Mouse (Mus musculus): ENCODE measurements around the gene Pcdh7. TPM values are rescaled to one million over a fixed set of nuclear protein-coding genes. Genes with fewer than 3 reads are reported as not detected.

The Pcdh7 gene
- total and polyA plus RNA-seq, 2 experiments: 0.32 to 1.5 TPM

GRCm38 (mm10) chr5:57821099-57821498 lies 103.3 kb downstream of the Pcdh7 start:
- Histone ChIP-seq H3K27me3 (ENCODE audit: control insufficient read depth, insufficient read depth, low read length) (no peaks in the 10 kb centered on the region), H3K4me1 (ENCODE audit: control insufficient read depth, insufficient read depth, low read length) (no peaks in the 10 kb centered on the region), H3K36me3 (ENCODE audit: control insufficient read depth, insufficient read depth, low read length) (no peaks in the 10 kb centered on the region), H3K79me2 (ENCODE audit: control insufficient read depth, insufficient read depth, low read length) (no peaks in the 10 kb centered on the region), H3K9ac (ENCODE audit: low read depth, low read length) (no peak overlapping the region), H3K4me3 (ENCODE audit: insufficient read depth, low read depth, low read length) (no peak overlapping the region), H3K27ac (replicated peaks; ENCODE audit: insufficient read depth, low read depth, low read length) (no peak overlapping the region)
- 87% methylated on average over 8 of the region's 8 CpGs for WGBS
- TF ChIP-seq CTCF (IDR thresholded peaks at IDR 0.05; ENCODE audit: low read depth, low read length): no peak
- no peak for TF ChIP-seq POLR2A (IDR thresholded peaks at IDR 0.05; ENCODE audit: extremely low read depth, insufficient read depth, low read length)
- no peak for DNase-seq (ENCODE audit: extremely low read depth, low read depth, low spot score)

DNA sequence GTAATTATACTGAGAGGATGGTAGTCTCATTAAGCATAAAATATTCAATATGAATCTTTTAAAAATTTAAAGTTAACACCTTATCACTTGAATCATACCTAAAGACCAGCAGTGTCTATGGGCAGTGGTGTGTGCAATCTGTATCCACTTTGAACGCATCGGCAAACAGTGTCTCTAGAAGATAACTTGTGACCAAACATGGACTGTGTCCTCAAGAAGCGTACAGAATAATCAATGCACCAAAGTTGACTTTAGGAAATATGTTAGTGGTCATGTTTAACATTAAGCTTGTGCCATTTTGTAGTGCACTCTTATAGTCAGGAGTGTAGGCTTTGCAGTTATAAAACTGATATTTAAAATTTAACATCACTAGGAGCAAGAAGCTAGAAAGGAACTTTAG lies 110.7 kb downstream of the Pcdh7 start:
- H3K4me3 ChIP-seq (ENCODE audit: insufficient read depth, low read depth, low read length): no peak overlapping the region
- H3K9ac ChIP-seq (ENCODE audit: low read depth, low read length): no peak overlapping the region
- DNase-seq (ENCODE audit: extremely low read depth, low read depth, low spot score): no peak
- H3K36me3 ChIP-seq (ENCODE audit: control insufficient read depth, insufficient read depth, low read length): no peaks in the 10 kb centered on the region
- H3K27me3 ChIP-seq (ENCODE audit: control insufficient read depth, insufficient read depth, low read length): no peaks in the 10 kb centered on the region
- H3K4me1 ChIP-seq (ENCODE audit: control insufficient read depth, insufficient read depth, low read length): no peaks in the 10 kb centered on the region
- no peaks in the 10 kb centered on the region for H3K79me2 ChIP-seq (ENCODE audit: control insufficient read depth, insufficient read depth, low read length)
- 22% methylated on average over 3 of the region's 3 CpGs for WGBS
- H3K27ac ChIP-seq (replicated peaks; ENCODE audit: insufficient read depth, low read depth, low read length): no peak overlapping the region
- no peak for TF ChIP-seq POLR2A (IDR thresholded peaks at IDR 0.05; ENCODE audit: extremely low read depth, insufficient read depth, low read length)
- TF ChIP-seq CTCF (IDR thresholded peaks at IDR 0.05; ENCODE audit: low read depth, low read length): no peak

DNA sequence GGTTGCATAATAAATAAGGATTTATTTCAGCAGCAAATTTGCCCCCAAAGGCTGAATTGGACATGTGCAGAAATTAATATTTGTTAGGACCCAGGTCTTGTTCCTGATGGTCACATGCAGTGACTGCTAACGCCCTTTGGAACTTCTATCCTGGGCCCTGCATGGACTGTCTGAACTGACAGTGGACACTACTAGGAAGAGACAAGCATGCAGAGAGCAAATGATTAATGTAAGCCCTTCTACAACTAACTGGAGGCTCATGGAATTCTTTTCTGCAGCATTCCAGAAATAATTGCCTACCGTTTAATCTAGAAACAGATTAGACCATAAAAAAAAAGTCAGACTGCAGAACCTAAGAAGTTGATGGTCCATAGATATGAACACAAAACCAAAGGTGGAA lies 119.4 kb downstream of the Pcdh7 start:
- Histone ChIP-seq H3K27ac (replicated peaks; ENCODE audit: insufficient read depth, low read depth, low read length) (no peak overlapping the region), H3K9ac (ENCODE audit: low read depth, low read length) (no peak overlapping the region), H3K36me3 (ENCODE audit: control insufficient read depth, insufficient read depth, low read length) (no peaks in the 10 kb centered on the region), H3K4me3 (ENCODE audit: insufficient read depth, low read depth, low read length) (no peak overlapping the region), H3K27me3 (ENCODE audit: control insufficient read depth, insufficient read depth, low read length) (no peaks in the 10 kb centered on the region), H3K4me1 (ENCODE audit: control insufficient read depth, insufficient read depth, low read length) (no peaks in the 10 kb centered on the region), H3K79me2 (ENCODE audit: control insufficient read depth, insufficient read depth, low read length) (no peaks in the 10 kb centered on the region)
- no peak for TF ChIP-seq CTCF (IDR thresholded peaks at IDR 0.05; ENCODE audit: low read depth, low read length)
- WGBS: 42% methylated on average over 2 of the region's 2 CpGs
- DNase-seq (ENCODE audit: extremely low read depth, low read depth, low spot score): no peak

DNA sequence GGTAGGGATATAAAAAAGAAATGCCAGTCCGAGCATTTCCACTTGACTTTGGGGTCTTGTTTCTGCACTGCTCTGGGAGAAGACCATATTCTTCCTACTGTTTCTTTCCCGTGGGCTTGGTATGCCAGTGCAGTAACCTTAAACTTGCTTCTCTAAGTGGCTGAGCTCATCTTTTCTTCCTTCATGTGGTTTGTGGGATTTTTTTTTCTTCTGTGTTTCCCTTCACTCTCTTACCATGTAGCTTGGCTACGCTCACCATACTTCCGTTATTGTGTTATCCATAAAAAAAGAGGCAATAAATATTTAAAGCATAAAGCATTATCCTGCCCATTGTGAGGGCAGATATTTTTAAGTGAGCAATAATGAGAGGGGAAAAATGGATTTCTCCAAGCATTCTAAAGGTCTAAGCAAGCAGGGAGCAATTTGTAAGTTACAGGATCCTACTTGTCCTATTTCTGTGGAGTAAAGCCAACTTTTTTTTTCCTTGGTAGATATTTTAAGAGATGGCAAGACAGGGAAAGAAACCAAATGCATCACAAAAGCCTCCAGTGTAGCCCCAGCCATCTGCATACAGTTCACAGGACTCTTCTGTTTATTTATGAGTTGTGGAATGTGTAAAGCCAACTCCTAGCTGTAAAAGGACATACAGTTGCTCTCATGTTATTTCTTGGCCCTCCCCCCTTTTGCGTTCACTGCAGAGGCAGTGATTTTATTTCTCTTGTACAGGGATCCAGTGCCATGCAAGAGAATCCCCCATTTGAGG lies 123.8 kb downstream of the Pcdh7 start:
- H3K36me3 ChIP-seq (ENCODE audit: control insufficient read depth, insufficient read depth, low read length): no peaks in the 10 kb centered on the region
- H3K4me3 ChIP-seq (ENCODE audit: insufficient read depth, low read depth, low read length): no peak overlapping the region
- TF ChIP-seq CTCF (IDR thresholded peaks at IDR 0.05; ENCODE audit: low read depth, low read length): no peak
- no peak for TF ChIP-seq POLR2A (IDR thresholded peaks at IDR 0.05; ENCODE audit: extremely low read depth, insufficient read depth, low read length)
- no peaks in the 10 kb centered on the region for H3K27me3 ChIP-seq (ENCODE audit: control insufficient read depth, insufficient read depth, low read length)
- no peaks in the 10 kb centered on the region for H3K79me2 ChIP-seq (ENCODE audit: control insufficient read depth, insufficient read depth, low read length)
- DNase-seq (ENCODE audit: extremely low read depth, low read depth, low spot score): no peak
- H3K4me1 ChIP-seq (ENCODE audit: control insufficient read depth, insufficient read depth, low read length): no peaks in the 10 kb centered on the region
- H3K9ac ChIP-seq (ENCODE audit: low read depth, low read length): no peak overlapping the region
- WGBS: 83% methylated on average over 5 of the region's 5 CpGs
- no peak overlapping the region for H3K27ac ChIP-seq (replicated peaks; ENCODE audit: insufficient read depth, low read depth, low read length)

DNA sequence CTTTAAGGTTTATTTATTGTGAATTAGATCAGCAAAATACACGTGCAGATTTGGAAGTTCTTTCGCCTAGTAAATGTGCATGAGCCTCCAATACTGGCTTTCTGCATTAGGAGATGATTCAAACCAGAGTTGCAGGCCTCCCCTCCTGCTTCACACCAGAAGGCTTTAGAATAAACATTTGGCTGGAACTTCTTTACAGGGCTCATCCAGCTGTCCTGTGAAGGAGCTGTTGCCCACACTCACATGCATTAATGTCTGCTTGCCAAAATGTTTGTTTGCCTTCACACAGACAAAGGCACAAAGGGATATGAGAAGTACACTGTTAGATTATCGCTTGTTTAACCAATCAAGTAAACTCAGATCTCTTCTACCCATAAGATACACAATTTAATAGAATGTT lies 129.7 kb downstream of the Pcdh7 start:
- H3K4me3 ChIP-seq (ENCODE audit: insufficient read depth, low read depth, low read length): no peak overlapping the region
- H3K27me3 ChIP-seq (ENCODE audit: control insufficient read depth, insufficient read depth, low read length): no peaks in the 10 kb centered on the region
- 74% methylated on average over 3 of the region's 3 CpGs for WGBS
- no peak for TF ChIP-seq CTCF (IDR thresholded peaks at IDR 0.05; ENCODE audit: low read depth, low read length)
- no peak for TF ChIP-seq POLR2A (IDR thresholded peaks at IDR 0.05; ENCODE audit: extremely low read depth, insufficient read depth, low read length)
- no peak overlapping the region for H3K27ac ChIP-seq (replicated peaks; ENCODE audit: insufficient read depth, low read depth, low read length)
- no peaks in the 10 kb centered on the region for H3K79me2 ChIP-seq (ENCODE audit: control insufficient read depth, insufficient read depth, low read length)
- no peaks in the 10 kb centered on the region for H3K36me3 ChIP-seq (ENCODE audit: control insufficient read depth, insufficient read depth, low read length)
- H3K9ac ChIP-seq (ENCODE audit: low read depth, low read length): no peak overlapping the region
- H3K4me1 ChIP-seq (ENCODE audit: control insufficient read depth, insufficient read depth, low read length): no peaks in the 10 kb centered on the region
- DNase-seq (ENCODE audit: extremely low read depth, low read depth, low spot score): no peak

DNA sequence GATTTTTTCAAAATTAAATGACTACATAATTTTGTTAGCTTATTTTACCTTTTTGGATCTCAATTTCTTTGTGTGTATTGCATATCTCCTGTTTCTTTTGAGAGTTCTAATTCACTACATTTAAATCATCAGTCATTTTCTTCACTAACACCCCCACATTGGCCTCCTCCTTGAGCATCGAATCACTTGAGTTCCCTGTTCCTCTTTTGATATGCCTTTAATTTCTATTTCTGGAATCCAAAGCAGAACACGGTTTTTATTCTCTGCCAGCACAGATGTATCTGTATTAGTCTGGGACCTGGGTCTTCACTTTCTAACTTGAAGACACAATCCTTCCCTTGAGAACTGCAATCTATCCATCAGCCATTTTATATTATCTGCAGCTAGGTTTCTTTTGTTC lies 132.3 kb downstream of the Pcdh7 start:
- no peaks in the 10 kb centered on the region for H3K36me3 ChIP-seq (ENCODE audit: control insufficient read depth, insufficient read depth, low read length)
- no peak for TF ChIP-seq CTCF (IDR thresholded peaks at IDR 0.05; ENCODE audit: low read depth, low read length)
- no peak for TF ChIP-seq POLR2A (IDR thresholded peaks at IDR 0.05; ENCODE audit: extremely low read depth, insufficient read depth, low read length)
- H3K27ac ChIP-seq (replicated peaks; ENCODE audit: insufficient read depth, low read depth, low read length): no peak overlapping the region
- 77% methylated on average over 2 of the region's 2 CpGs for whole genome bisulfite sequencing
- no peak overlapping the region for H3K4me3 ChIP-seq (ENCODE audit: insufficient read depth, low read depth, low read length)
- H3K79me2 ChIP-seq (ENCODE audit: control insufficient read depth, insufficient read depth, low read length): no peaks in the 10 kb centered on the region
- no peaks in the 10 kb centered on the region for H3K4me1 ChIP-seq (ENCODE audit: control insufficient read depth, insufficient read depth, low read length)
- H3K9ac ChIP-seq (ENCODE audit: low read depth, low read length): no peak overlapping the region
- no peak for DNase-seq (ENCODE audit: extremely low read depth, low read depth, low spot score)
- no peaks in the 10 kb centered on the region for H3K27me3 ChIP-seq (ENCODE audit: control insufficient read depth, insufficient read depth, low read length)

Data from liver, adult 2 months (tissue).